ENCODE assay signal across 10 mouse cellular contexts in genomic region chr11:97695712-97696401, GRCm38 (mm10). TPM values are rescaled to one million over a fixed set of nuclear protein-coding genes. Genes with fewer than 3 reads are reported as not detected.
DNase-seq lines count a peak whose midpoint lies in the region; ATAC-seq and TF ChIP-seq lines count a peak whose summit lies in the region.
"Had no signal": no experiment of that assay in that cellular context is flagged by ENCODE, and none has a peak within 500 bp of the region (broad histone marks: within the 10 kb centered on the region; RNA-seq: fewer than 3 reads in every experiment).

No protein-coding gene starts in this region.

- H3K27me3 ChIP-seq in lung, embryonic 15.5 days, result no peaks in the 10 kb centered on the region
- H3K27me3 ChIP-seq in hindbrain, postnatal 0 days (ENCODE audit: insufficient read depth, low read length), result no peaks in the 10 kb centered on the region
- H3K27me3 ChIP-seq in neural tube, embryonic 14.5 days (ENCODE audit: control insufficient read depth, insufficient read depth, low read length), result no peaks in the 10 kb centered on the region

- peaks cover 27% of the 10 kb centered on the region for H3K36me3 ChIP-seq in lung, embryonic 15.5 days
- peaks cover 16% of the 10 kb centered on the region for H3K36me3 ChIP-seq in hindbrain, postnatal 0 days (ENCODE audit: insufficient read depth, low read length)
- H3K36me3 ChIP-seq in neural tube, embryonic 14.5 days (ENCODE audit: control insufficient read depth, insufficient read depth, low read length), result peaks cover 18% of the 10 kb centered on the region

- DNase-seq in cerebellum, adult 9-11 months, result peak; percentile 56
- DNase-seq in lung, postnatal 10 days, result no peak
- DNase-seq in hindbrain, postnatal 0 days (ENCODE audit: low spot score), result peak; percentile 46
- DNase-seq in embryo, embryonic 10.5 days (ENCODE audit: low spot score), result no peak
- no peak for DNase-seq in gastrocnemius, adult 18-20 months (ENCODE audit: low spot score)

- no peak overlapping the region; the same call in 1 of the 2 replicates for H3K9ac ChIP-seq in lung, embryonic 15.5 days
- H3K9ac ChIP-seq in hindbrain, postnatal 0 days (replicated peaks; ENCODE audit: low read length), result peak overlapping the region; percentile 14; the same call in 1 of the 2 replicates
- no peak overlapping the region; the same call in 1 of the 2 replicates for H3K9ac ChIP-seq in neural tube, embryonic 14.5 days (replicated peaks; ENCODE audit: low read depth, low read length)

- H3K9me3 ChIP-seq in lung, embryonic 15.5 days, result no peaks in the 10 kb centered on the region
- H3K9me3 ChIP-seq in hindbrain, postnatal 0 days (ENCODE audit: low read length), result no peaks in the 10 kb centered on the region
- H3K9me3 ChIP-seq in neural tube, embryonic 14.5 days (ENCODE audit: control insufficient read depth, low read length), result no peaks in the 10 kb centered on the region

- 44% methylated on average over 9 of the region's 9 CpGs for WGBS in lung, embryonic 15.5 days
- 35% methylated on average over 9 of the region's 9 CpGs for WGBS in hindbrain, postnatal 0 days
- WGBS in neural tube, embryonic 14.5 days, result 31% methylated on average over 9 of the region's 9 CpGs

- peaks cover 48% of the 10 kb centered on the region for H3K4me1 ChIP-seq in lung, embryonic 15.5 days
- H3K4me1 ChIP-seq in hindbrain, postnatal 0 days (ENCODE audit: insufficient read depth, low read length), result peaks cover 36% of the 10 kb centered on the region
- H3K4me1 ChIP-seq in neural tube, embryonic 14.5 days (ENCODE audit: control insufficient read depth, insufficient read depth, low read length), result peaks cover 39% of the 10 kb centered on the region

- H3K4me2 ChIP-seq in lung, embryonic 15.5 days, result peak overlapping the region; percentile 41
- peak overlapping the region; percentile 88 for H3K4me2 ChIP-seq in hindbrain, postnatal 0 days (ENCODE audit: low read depth, low read length)
- peak overlapping the region; percentile 21 for H3K4me2 ChIP-seq in neural tube, embryonic 14.5 days (ENCODE audit: low read depth, low read length)

- no peak for TF ChIP-seq CTCF in hindbrain, postnatal 0 days (IDR thresholded peaks at IDR 0.05; ENCODE audit: low read depth)

- H3K4me3 ChIP-seq in lung, embryonic 15.5 days, result peak overlapping the region; percentile 11
- H3K4me3 ChIP-seq in hindbrain, postnatal 0 days (ENCODE audit: low read length), result peak overlapping the region; percentile 1
- peak overlapping the region; percentile 4; the same call in 1 of the 2 replicates for H3K4me3 ChIP-seq in neural tube, embryonic 14.5 days (ENCODE audit: low read depth, low read length)
- H3K4me3 ChIP-seq: erythroblast, embryonic 14.5 days had no signal

- H3K27ac ChIP-seq in lung, embryonic 15.5 days, result peak overlapping the region; percentile 71
- peak overlapping the region; percentile 70 for H3K27ac ChIP-seq in hindbrain, postnatal 0 days
- peak overlapping the region; percentile 56 for H3K27ac ChIP-seq in neural tube, embryonic 14.5 days (ENCODE audit: low read depth, low read length)

- ATAC-seq in cerebellum, adult (ENCODE audit: insufficient number of reproducible peaks, low FRiP score, low TSS enrichment), result no peak
- no peak for ATAC-seq in lung, embryonic 15.5 days (ENCODE audit: borderline replicate concordance, extremely low read depth, low FRiP score, low TSS enrichment)
- no peak for ATAC-seq in hindbrain, postnatal 0 days
- no peak for ATAC-seq in neural tube, embryonic 14.5 days (ENCODE audit: low read depth)
- ATAC-seq: activated CD4-positive, CD25-positive, alpha-beta regulatory T cell, adult 4 months had no signal

RNA-seq across cellular contexts. Expression of gene Pcgf2, which starts 4.4 kb away (rescaled TPM):
- polyA plus RNA-seq in lung, embryonic 15.5 days (2015; fragmentation: Nextera tagmentation; extraction: Ambion mirVana), result 12.1 and 13.2 TPM in 2 replicates
- 11.3 and 18.0 TPM in 2 replicates for total RNA-seq in hindbrain, postnatal 0 days (2014; rRNA removed)
- polyA plus RNA-seq in hindbrain, postnatal 0 days (2015; fragmentation: Nextera tagmentation; extraction: Ambion mirVana), result 13.3 and 14.8 TPM in 2 replicates
- polyA plus RNA-seq in neural tube, embryonic 14.5 days (2014; fragmentation: Nextera tagmentation; extraction: Ambion mirVana), result 24.7 and 25.8 TPM in 2 replicates
- total RNA-seq in gastrocnemius, adult 18-20 months (2021), result 1 to 10 TPM in 1 of 2 experiments, under 1 TPM in 1; 0.96 to 2.3 TPM

RNA-seq across cellular contexts. Expression of gene Psmb3, which starts 7.3 kb away (rescaled TPM):
- polyA plus RNA-seq in lung, embryonic 15.5 days (2015; fragmentation: Nextera tagmentation; extraction: Ambion mirVana), result 465 and 505 TPM in 2 replicates
- total RNA-seq in hindbrain, postnatal 0 days (2014; rRNA removed), result 453 and 498 TPM in 2 replicates
- 499 and 523 TPM in 2 replicates for polyA plus RNA-seq in hindbrain, postnatal 0 days (2015; fragmentation: Nextera tagmentation; extraction: Ambion mirVana)
- polyA plus RNA-seq in neural tube, embryonic 14.5 days (2014; fragmentation: Nextera tagmentation; extraction: Ambion mirVana), result 441 and 465 TPM in 2 replicates
- total RNA-seq in gastrocnemius, adult 18-20 months (2021), result 100 to 1,000 TPM; 150 to 167 TPM

RNA-seq across cellular contexts. Expression of gene Cisd3, which starts 10.2 kb away (rescaled TPM):
- 44.1 and 45.5 TPM in 2 replicates for polyA plus RNA-seq in lung, embryonic 15.5 days (2015; fragmentation: Nextera tagmentation; extraction: Ambion mirVana)
- total RNA-seq in hindbrain, postnatal 0 days (2014; rRNA removed), result 21.2 and 24.0 TPM in 2 replicates
- polyA plus RNA-seq in hindbrain, postnatal 0 days (2015; fragmentation: Nextera tagmentation; extraction: Ambion mirVana), result 47.6 and 52.0 TPM in 2 replicates
- 28.3 and 38.1 TPM in 2 replicates for polyA plus RNA-seq in neural tube, embryonic 14.5 days (2014; fragmentation: Nextera tagmentation; extraction: Ambion mirVana)
- total RNA-seq in gastrocnemius, adult 18-20 months (2021), result 100 to 1,000 TPM in 1 of 2 experiments, 10 to 100 TPM in 1; 96.7 to 102 TPM
- polyA plus RNA-seq: erythroblast, embryonic 14.5 days had no signal

RNA-seq across cellular contexts. Expression of gene Mllt6, which starts 32.6 kb away (rescaled TPM):
- polyA plus RNA-seq in lung, embryonic 15.5 days (2015; fragmentation: Nextera tagmentation; extraction: Ambion mirVana), result 3.2 and 3.3 TPM in 2 replicates
- 43.9 and 60.8 TPM in 2 replicates for total RNA-seq in hindbrain, postnatal 0 days (2014; rRNA removed)
- polyA plus RNA-seq in hindbrain, postnatal 0 days (2015; fragmentation: Nextera tagmentation; extraction: Ambion mirVana), result 1.5 and 1.7 TPM in 2 replicates
- 4.7 and 5.1 TPM in 2 replicates for polyA plus RNA-seq in neural tube, embryonic 14.5 days (2014; fragmentation: Nextera tagmentation; extraction: Ambion mirVana)
- total RNA-seq in gastrocnemius, adult 18-20 months (2021), result 10 to 100 TPM; 44.1 to 51.0 TPM

RNA-seq across cellular contexts. Expression of gene Pip4k2b, which starts 48.6 kb away (rescaled TPM):
- 1.6 and 1.8 TPM in 2 replicates for polyA plus RNA-seq in lung, embryonic 15.5 days (2015; fragmentation: Nextera tagmentation; extraction: Ambion mirVana)
- 127 TPM in 2 replicates for total RNA-seq in hindbrain, postnatal 0 days (2014; rRNA removed)
- 4.3 and 5.1 TPM in 2 replicates for polyA plus RNA-seq in hindbrain, postnatal 0 days (2015; fragmentation: Nextera tagmentation; extraction: Ambion mirVana)
- polyA plus RNA-seq in neural tube, embryonic 14.5 days (2014; fragmentation: Nextera tagmentation; extraction: Ambion mirVana), result 4.1 and 6.2 TPM in 2 replicates
- 10 to 100 TPM; 64.7 TPM for total RNA-seq in gastrocnemius, adult 18-20 months (2021)

Comparison
In these comparisons a context has a peak if more than half of its experiments do, and no peak if none do; other contexts are left out.
1. DNase-seq: peak in cerebellum, adult 9-11 months (single experiment) and hindbrain, postnatal 0 days (single experiment); none in lung, postnatal 10 days (single experiment), embryo, embryonic 10.5 days (single experiment) and gastrocnemius, adult 18-20 months (single experiment).
2. H3K4me2 ChIP-seq: peak in every context shown above with its lines; median percentile 88 in hindbrain, postnatal 0 days; 41 in lung, embryonic 15.5 days; 21 in neural tube, embryonic 14.5 days.
3. Peak in every context shown above with its lines, with median percentiles within 50 percentile points of each other: H3K27ac ChIP-seq and H3K4me3 ChIP-seq.